Mouse (Mus musculus): ENCODE measurements around the gene Akr1b7. TPM values are rescaled to one million over a fixed set of nuclear protein-coding genes. Genes with fewer than 3 reads are reported as not detected.
A peak's percentile ranks its signal among the peaks of the same experiment; 100 is the strongest.

The Akr1b7 gene
- polyA plus RNA-seq, 1 experiment from 2014 or later = not detected

GRCm38 (mm10) chr6:34384110-34384661, 27.9 kb upstream of the Akr1b7 start, which contains the start of gene Akr1b10:
Akr1b10 (plus strand) TSS chr6:34384218.
- no peak for ATAC-seq (ENCODE audit: insufficient read depth, low FRiP score, low TSS enrichment)
- H3K9ac ChIP-seq (ENCODE audit: low read length) = peak within 1 kb of the TSS; percentile 55
- 0 out of 2 replicates have a peak, but pooled peaks cover 7% of the 10 kb centered on the region for H3K4me1 ChIP-seq (ENCODE audit: control insufficient read depth, insufficient read depth, low read length)
- peak; percentile 63 for DNase-seq (ENCODE audit: low spot score)
- no peaks in the 10 kb centered on the region for H3K36me3 ChIP-seq (ENCODE audit: control insufficient read depth, insufficient read depth, low read length)
- H3K27ac ChIP-seq (ENCODE audit: low read depth, low read length) = no peak within 1 kb of the TSS
- H3K4me2 ChIP-seq (ENCODE audit: low read depth) = peak within 1 kb of the TSS; percentile 71
- H3K4me3 ChIP-seq (ENCODE audit: low read depth, low read length) = peak within 1 kb of the TSS; percentile 39
- no peaks in the 10 kb centered on the region for H3K27me3 ChIP-seq (ENCODE audit: control insufficient read depth, insufficient read depth, low read length)
- no peaks in the 10 kb centered on the region for H3K9me3 ChIP-seq (ENCODE audit: control insufficient read depth, low read length)
- WGBS = 1% methylated on average over 17 of the region's 17 CpGs

- Histone ChIP-seq H3K27me3 (ENCODE audit: control insufficient read depth, insufficient read depth, low read length) (no peaks in the 10 kb centered on the region), H3K4me2 (ENCODE audit: low read depth) (peak overlapping the region; percentile 71), H3K4me1 (ENCODE audit: control insufficient read depth, insufficient read depth, low read length) (0 out of 2 replicates have a peak, but pooled peaks cover 7% of the 10 kb centered on the region), H3K36me3 (ENCODE audit: control insufficient read depth, insufficient read depth, low read length) (no peaks in the 10 kb centered on the region), H3K9me3 (ENCODE audit: control insufficient read depth, low read length) (no peaks in the 10 kb centered on the region), H3K9ac (ENCODE audit: low read length) (peak overlapping the region; percentile 55), H3K4me3 (ENCODE audit: low read depth, low read length) (peak overlapping the region; percentile 39), H3K27ac (ENCODE audit: low read depth, low read length) (no peak overlapping the region)
- ATAC-seq (ENCODE audit: insufficient read depth, low FRiP score, low TSS enrichment) (no peak), DNase-seq (ENCODE audit: low spot score) (no peak)
- 4% methylated on average over 13 of the region's 13 CpGs for WGBS
These were observed 27.3 kb upstream of the Akr1b7 start for GRCm38 (mm10) chr6:34384701-34385370.

- Histone ChIP-seq H3K27ac (ENCODE audit: low read depth, low read length) (no peak overlapping the region), H3K4me1 (ENCODE audit: control insufficient read depth, insufficient read depth, low read length) (0 out of 2 replicates have a peak, but pooled peaks cover 7% of the 10 kb centered on the region), H3K9ac (ENCODE audit: low read length) (no peak overlapping the region), H3K27me3 (ENCODE audit: control insufficient read depth, insufficient read depth, low read length) (no peaks in the 10 kb centered on the region), H3K36me3 (ENCODE audit: control insufficient read depth, insufficient read depth, low read length) (no peaks in the 10 kb centered on the region), H3K9me3 (ENCODE audit: control insufficient read depth, low read length) (no peaks in the 10 kb centered on the region), H3K4me3 (ENCODE audit: low read depth, low read length) (no peak overlapping the region), H3K4me2 (ENCODE audit: low read depth) (no peak overlapping the region)
- ATAC-seq (ENCODE audit: insufficient read depth, low FRiP score, low TSS enrichment) (no peak), DNase-seq (ENCODE audit: low spot score) (no peak)
- WGBS = 91% methylated on average over 4 of the region's 4 CpGs
These were observed 23.5 kb upstream of the Akr1b7 start for GRCm38 (mm10) chr6:34388420-34389156.

DNA sequence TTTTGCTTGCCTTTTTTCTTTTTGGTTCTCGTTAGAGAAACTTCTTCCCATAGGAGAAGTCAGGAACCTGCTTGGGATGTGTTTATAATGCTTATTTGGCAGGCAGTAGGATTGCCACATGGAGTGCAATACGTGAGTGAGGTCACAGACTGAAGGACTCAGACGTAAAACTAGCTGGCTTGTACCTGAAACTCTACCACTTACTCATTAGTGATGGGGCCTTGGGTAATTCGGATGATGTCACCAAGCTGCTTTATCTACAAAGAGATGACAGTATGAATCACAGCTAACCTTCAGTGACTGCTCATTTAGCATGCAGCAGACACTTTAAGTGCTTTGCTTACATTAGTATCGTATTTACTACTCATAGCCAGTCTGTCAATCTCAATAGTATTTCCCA, 16.2 kb upstream of the Akr1b7 start:
- H3K4me3 ChIP-seq (ENCODE audit: low read depth, low read length) = no peak overlapping the region
- no peak overlapping the region for H3K4me2 ChIP-seq (ENCODE audit: low read depth)
- no peaks in the 10 kb centered on the region for H3K9me3 ChIP-seq (ENCODE audit: control insufficient read depth, low read length)
- no peaks in the 10 kb centered on the region for H3K4me1 ChIP-seq (ENCODE audit: control insufficient read depth, insufficient read depth, low read length)
- WGBS = 81% methylated on average over 5 of the region's 5 CpGs
- H3K27ac ChIP-seq (ENCODE audit: low read depth, low read length) = no peak overlapping the region
- no peaks in the 10 kb centered on the region for H3K36me3 ChIP-seq (ENCODE audit: control insufficient read depth, insufficient read depth, low read length)
- DNase-seq (ENCODE audit: low spot score) = no peak
- H3K9ac ChIP-seq (ENCODE audit: low read length) = no peak overlapping the region
- no peak for ATAC-seq (ENCODE audit: insufficient read depth, low FRiP score, low TSS enrichment)
- no peaks in the 10 kb centered on the region for H3K27me3 ChIP-seq (ENCODE audit: control insufficient read depth, insufficient read depth, low read length)

GRCm38 (mm10) chr6:34398431-34398830, 13.7 kb upstream of the Akr1b7 start:
- Histone ChIP-seq H3K27ac (ENCODE audit: low read depth, low read length) (no peak overlapping the region), H3K9ac (ENCODE audit: low read length) (no peak overlapping the region), H3K9me3 (ENCODE audit: control insufficient read depth, low read length) (no peaks in the 10 kb centered on the region), H3K4me2 (ENCODE audit: low read depth) (no peak overlapping the region), H3K4me1 (ENCODE audit: control insufficient read depth, insufficient read depth, low read length) (no peaks in the 10 kb centered on the region), H3K4me3 (ENCODE audit: low read depth, low read length) (no peak overlapping the region), H3K36me3 (ENCODE audit: control insufficient read depth, insufficient read depth, low read length) (no peaks in the 10 kb centered on the region), H3K27me3 (ENCODE audit: control insufficient read depth, insufficient read depth, low read length) (no peaks in the 10 kb centered on the region)
- no peak for DNase-seq (ENCODE audit: low spot score)
- 87% methylated on average over 6 of the region's 6 CpGs for WGBS
- ATAC-seq (ENCODE audit: insufficient read depth, low FRiP score, low TSS enrichment) = no peak

GRCm38 (mm10) chr6:34399606-34400220, 12.4 kb upstream of the Akr1b7 start:
- Histone ChIP-seq H3K9ac (ENCODE audit: low read length) (no peak overlapping the region), H3K27me3 (ENCODE audit: control insufficient read depth, insufficient read depth, low read length) (no peaks in the 10 kb centered on the region), H3K4me2 (ENCODE audit: low read depth) (no peak overlapping the region), H3K4me1 (ENCODE audit: control insufficient read depth, insufficient read depth, low read length) (no peaks in the 10 kb centered on the region), H3K9me3 (ENCODE audit: control insufficient read depth, low read length) (no peaks in the 10 kb centered on the region), H3K36me3 (ENCODE audit: control insufficient read depth, insufficient read depth, low read length) (no peaks in the 10 kb centered on the region), H3K4me3 (ENCODE audit: low read depth, low read length) (no peak overlapping the region), H3K27ac (ENCODE audit: low read depth, low read length) (no peak overlapping the region)
- DNase-seq (ENCODE audit: low spot score) = no peak
- WGBS = 87% methylated on average over 13 of the region's 13 CpGs
- no peak for ATAC-seq (ENCODE audit: insufficient read depth, low FRiP score, low TSS enrichment)

GRCm38 (mm10) chr6:34400696-34401095, 11.4 kb upstream of the Akr1b7 start:
- H3K9me3 ChIP-seq (ENCODE audit: control insufficient read depth, low read length) = no peaks in the 10 kb centered on the region
- H3K27ac ChIP-seq (ENCODE audit: low read depth, low read length) = no peak overlapping the region
- no peaks in the 10 kb centered on the region for H3K27me3 ChIP-seq (ENCODE audit: control insufficient read depth, insufficient read depth, low read length)
- H3K4me1 ChIP-seq (ENCODE audit: control insufficient read depth, insufficient read depth, low read length) = no peaks in the 10 kb centered on the region
- no peak overlapping the region for H3K9ac ChIP-seq (ENCODE audit: low read length)
- H3K36me3 ChIP-seq (ENCODE audit: control insufficient read depth, insufficient read depth, low read length) = no peaks in the 10 kb centered on the region
- H3K4me3 ChIP-seq (ENCODE audit: low read depth, low read length) = no peak overlapping the region
- no peak for DNase-seq (ENCODE audit: low spot score)
- 81% methylated on average over 2 of the region's 2 CpGs for WGBS
- no peak overlapping the region for H3K4me2 ChIP-seq (ENCODE audit: low read depth)
- ATAC-seq (ENCODE audit: insufficient read depth, low FRiP score, low TSS enrichment) = no peak

DNA sequence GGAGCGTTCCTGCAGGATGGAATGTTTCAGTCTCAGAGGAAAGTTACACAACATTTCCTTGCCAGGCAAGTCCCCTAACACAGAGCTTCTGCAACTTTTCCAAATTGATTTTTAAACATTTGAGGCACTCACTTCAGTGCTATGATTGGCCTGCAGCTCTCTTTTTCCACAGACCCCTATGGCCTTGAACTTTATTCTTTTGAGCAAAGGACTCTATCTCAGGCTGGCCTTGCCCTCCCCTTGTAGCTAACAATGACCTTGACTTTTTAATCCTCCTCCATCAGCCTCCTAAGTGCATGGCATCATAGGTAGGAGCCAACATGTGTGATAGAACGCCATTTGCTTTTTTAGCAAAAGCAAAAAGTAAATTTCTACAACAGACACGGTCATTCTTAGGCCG, 5.4 kb upstream of the Akr1b7 start:
- H3K4me2 ChIP-seq (ENCODE audit: low read depth) = no peak overlapping the region
- ATAC-seq (ENCODE audit: insufficient read depth, low FRiP score, low TSS enrichment) (no peak), DNase-seq (ENCODE audit: low spot score) (no peak)
- H3K36me3 ChIP-seq (ENCODE audit: control insufficient read depth, insufficient read depth, low read length) = no peaks in the 10 kb centered on the region
- 93% methylated on average over 4 of the region's 4 CpGs for WGBS
- no peaks in the 10 kb centered on the region for H3K27me3 ChIP-seq (ENCODE audit: control insufficient read depth, insufficient read depth, low read length)
- H3K9ac ChIP-seq (ENCODE audit: low read length) = no peak overlapping the region
- H3K27ac ChIP-seq (ENCODE audit: low read depth, low read length) = no peak overlapping the region
- no peaks in the 10 kb centered on the region for H3K9me3 ChIP-seq (ENCODE audit: control insufficient read depth, low read length)
- H3K4me1 ChIP-seq (ENCODE audit: control insufficient read depth, insufficient read depth, low read length) = no peaks in the 10 kb centered on the region
- no peak overlapping the region for H3K4me3 ChIP-seq (ENCODE audit: low read depth, low read length)

Data from neural tube, embryonic 11.5 days (tissue).